Comparison of ENCODE assay signal across 19 mouse cellular contexts in genomic region chr5:149147386-149148000, GRCm38 (mm10). TPM values are rescaled to one million over a fixed set of nuclear protein-coding genes. Genes with fewer than 3 reads are reported as not detected.
A peak's percentile ranks its signal among the peaks of the same experiment; 100 is the strongest.
DNase-seq lines count a peak whose midpoint lies in the region; ATAC-seq and TF ChIP-seq lines count a peak whose summit lies in the region.
"Had no signal": no experiment of that assay in that cellular context is flagged by ENCODE, and none has a peak within 500 bp of the region (broad histone marks: within the 10 kb centered on the region; RNA-seq: fewer than 3 reads in every experiment).

No protein-coding gene starts in this region.

- H3K4me2 ChIP-seq in liver, embryonic 12.5 days, result 0 out of 2 replicates have a peak overlapping the region, but pooled peaks have one; percentile 16
- no peak overlapping the region for H3K4me2 ChIP-seq in liver, postnatal 0 days (ENCODE audit: low read depth, low read length)
- H3K4me2 ChIP-seq in forebrain, embryonic 11.5 days (ENCODE audit: low read depth, low read length, severe bottlenecking), result no peak overlapping the region
- H3K4me2 ChIP-seq: embryonic facial prominence, embryonic 12.5 days; forebrain, embryonic 12.5 days; heart, embryonic 12.5 days; hindbrain, embryonic 14.5 days had no signal

- H3K36me3 ChIP-seq in liver, embryonic 12.5 days, result no peaks in the 10 kb centered on the region
- no peaks in the 10 kb centered on the region for H3K36me3 ChIP-seq in liver, postnatal 0 days (replicated peaks; ENCODE audit: insufficient read depth, low read length)
- no peaks in the 10 kb centered on the region for H3K36me3 ChIP-seq in forebrain, embryonic 11.5 days (ENCODE audit: control insufficient read depth, insufficient read depth, low read length)
- H3K36me3 ChIP-seq: embryonic facial prominence, embryonic 12.5 days; forebrain, embryonic 12.5 days; heart, embryonic 12.5 days; hindbrain, embryonic 10.5 days had no signal

- TF ChIP-seq CTCF in liver, postnatal 0 days (IDR thresholded peaks at IDR 0.05; ENCODE audit: low read depth), result no peak

- peak; percentile 57 for ATAC-seq in liver, embryonic 12.5 days
- ATAC-seq in liver, postnatal 0 days, result no peak
- ATAC-seq in common myeloid progenitor, adult 5-6 weeks (replicated peaks; ENCODE audit: low read depth, poor library complexity, severe bottlenecking), result peak; percentile 62; the same call in 1 of the 2 replicates
- ATAC-seq in megakaryocyte-erythroid progenitor cell, adult 5-6 weeks (replicated peaks; ENCODE audit: low FRiP score, low TSS enrichment, poor library complexity, severe bottlenecking), result peak; percentile 69
- ATAC-seq in forebrain, embryonic 11.5 days (replicated peaks; ENCODE audit: low FRiP score), result no peak
- ATAC-seq: forebrain, embryonic 16.5 days had no signal

- 39% methylated on average over 8 of the region's 8 CpGs for WGBS in liver, embryonic 12.5 days (ENCODE audit: insufficient replicate concordance)
- 43% methylated on average over 8 of the region's 8 CpGs for WGBS in liver, postnatal 0 days (ENCODE audit: insufficient replicate concordance)
- WGBS in forebrain, embryonic 11.5 days, result 86% methylated on average over 8 of the region's 8 CpGs

- H3K4me3 ChIP-seq in liver, embryonic 12.5 days, result no peak overlapping the region
- no peak overlapping the region for H3K4me3 ChIP-seq in liver, postnatal 0 days (ENCODE audit: low read depth, low read length)
- no peak overlapping the region for H3K4me3 ChIP-seq in forebrain, embryonic 11.5 days (ENCODE audit: low read depth, low read length)
- H3K4me3 ChIP-seq: embryonic facial prominence, embryonic 12.5 days; forebrain, embryonic 12.5 days; heart, adult 2 months; heart, embryonic 12.5 days; hindbrain, embryonic 10.5 days had no signal

- H3K9me3 ChIP-seq in liver, embryonic 12.5 days (replicated peaks), result no peaks in the 10 kb centered on the region
- H3K9me3 ChIP-seq in liver, postnatal 0 days (ENCODE audit: low read length), result no peaks in the 10 kb centered on the region
- H3K9me3 ChIP-seq in forebrain, embryonic 11.5 days (ENCODE audit: control insufficient read depth, low read length), result no peaks in the 10 kb centered on the region
- H3K9me3 ChIP-seq: hindbrain, embryonic 10.5 days had no signal

- no peak for DNase-seq in liver, postnatal 0 days
- peak; percentile 41 for DNase-seq in thymus, postnatal 14 days
- no peak for DNase-seq in thymus, postnatal 25 days
- no peak for DNase-seq in forebrain, embryonic 11.5 days (ENCODE audit: low spot score)
- DNase-seq: adrenal gland, postnatal 10 days; cerebellum, adult 11 months; cerebellum, adult 8-10 months; cerebellum, postnatal 14 days; gastrocnemius, postnatal 36 days; heart, adult 2 months had no signal

- TF ChIP-seq EP300 in liver, postnatal 0 days (IDR thresholded peaks at IDR 0.05; ENCODE audit: low read depth), result no peak

- peaks cover 28% of the 10 kb centered on the region for H3K4me1 ChIP-seq in liver, embryonic 12.5 days
- H3K4me1 ChIP-seq in liver, postnatal 0 days (ENCODE audit: insufficient read depth), result no peaks in the 10 kb centered on the region
- H3K4me1 ChIP-seq in forebrain, embryonic 11.5 days (replicated peaks; ENCODE audit: control insufficient read depth, insufficient read depth, low read length), result no peaks in the 10 kb centered on the region
- H3K4me1 ChIP-seq: hindbrain, embryonic 10.5 days had no signal

- no peaks in the 10 kb centered on the region for H3K27me3 ChIP-seq in liver, embryonic 12.5 days (replicated peaks)
- H3K27me3 ChIP-seq in liver, postnatal 0 days (ENCODE audit: insufficient read depth, low read length), result no peaks in the 10 kb centered on the region
- H3K27me3 ChIP-seq in forebrain, embryonic 11.5 days (ENCODE audit: control insufficient read depth, insufficient read depth, low read length), result no peaks in the 10 kb centered on the region
- H3K27me3 ChIP-seq: embryonic facial prominence, embryonic 12.5 days; forebrain, embryonic 12.5 days; heart, embryonic 12.5 days had no signal

- no peak overlapping the region for H3K27ac ChIP-seq in liver, embryonic 12.5 days
- no peak overlapping the region for H3K27ac ChIP-seq in liver, postnatal 0 days (ENCODE audit: low read depth)
- no peak overlapping the region for H3K27ac ChIP-seq in forebrain, embryonic 11.5 days (ENCODE audit: low read depth, low read length)
- H3K27ac ChIP-seq: embryonic facial prominence, embryonic 12.5 days; forebrain, embryonic 12.5 days; heart, adult 2 months; hindbrain, embryonic 10.5 days; hindbrain, embryonic 14.5 days had no signal

- H3K9ac ChIP-seq in liver, embryonic 12.5 days, result no peak overlapping the region
- H3K9ac ChIP-seq in liver, postnatal 0 days (replicated peaks), result no peak overlapping the region
- no peak overlapping the region for H3K9ac ChIP-seq in forebrain, embryonic 11.5 days (ENCODE audit: low read length)
- H3K9ac ChIP-seq: embryonic facial prominence, embryonic 12.5 days; forebrain, embryonic 12.5 days; heart, embryonic 12.5 days; hindbrain, embryonic 14.5 days had no signal

RNA-seq across cellular contexts. Expression of gene Uspl1, which starts 36.7 kb away (rescaled TPM):
- 32.5 and 37.1 TPM in 2 replicates for polyA plus RNA-seq in liver, embryonic 12.5 days (2016; fragmentation: Nextera tagmentation; extraction: Ambion mirVana)
- polyA plus RNA-seq in liver, postnatal 0 days (2015; fragmentation: Nextera tagmentation; extraction: Ambion mirVana), result 11.7 and 12.4 TPM in 2 replicates
- 43.7 and 45.1 TPM in 2 replicates for total RNA-seq in common myeloid progenitor, adult 5-6 weeks (2017)
- total RNA-seq in megakaryocyte-erythroid progenitor cell, adult 5-6 weeks (2014; fragmentation: Nextera tagmentation), result 62.8 and 64.3 TPM in 2 replicates
- total RNA-seq in megakaryocyte-erythroid progenitor cell, adult 5-6 weeks (2017), result 56.6 and 66.9 TPM in 2 replicates
- polyA plus RNA-seq in forebrain, embryonic 11.5 days (2014; fragmentation: Nextera tagmentation; extraction: Ambion mirVana), result 71.2 and 74.9 TPM in 2 replicates

RNA-seq across cellular contexts. Expression of gene Hmgb1, which starts 36.8 kb away (rescaled TPM):
- polyA plus RNA-seq in liver, embryonic 12.5 days (2016; fragmentation: Nextera tagmentation; extraction: Ambion mirVana), result 682 and 741 TPM in 2 replicates
- polyA plus RNA-seq in liver, postnatal 0 days (2015; fragmentation: Nextera tagmentation; extraction: Ambion mirVana), result 421 and 439 TPM in 2 replicates
- total RNA-seq in common myeloid progenitor, adult 5-6 weeks (2017), result 1,044 and 1,081 TPM in 2 replicates
- total RNA-seq in megakaryocyte-erythroid progenitor cell, adult 5-6 weeks (2014; fragmentation: Nextera tagmentation), result 800 and 835 TPM in 2 replicates
- total RNA-seq in megakaryocyte-erythroid progenitor cell, adult 5-6 weeks (2017), result 1,093 and 1,199 TPM in 2 replicates
- 1,921 and 2,020 TPM in 2 replicates for polyA plus RNA-seq in forebrain, embryonic 11.5 days (2014; fragmentation: Nextera tagmentation; extraction: Ambion mirVana)

Comparison
In these comparisons a context has a peak if more than half of its experiments do, and no peak if none do; other contexts are left out.
1. ATAC-seq: peak in liver, embryonic 12.5 days (single experiment), common myeloid progenitor, adult 5-6 weeks (single experiment) and megakaryocyte-erythroid progenitor cell, adult 5-6 weeks (single experiment); none in liver, postnatal 0 days (single experiment) and forebrain, embryonic 11.5 days (single experiment).